Mouse (Mus musculus) embryo, embryonic 9.5 days (tissue): ENCODE data around the gene Myo10.
A peak's percentile ranks its signal among the peaks of the same experiment; 100 is the strongest.

Experiments used
- DNase-seq: peaks from one replicate; pipeline ENCODE4 v3.0.0-alpha.2; 2017; ENCODE audit errors: extremely low spot score

Myo10 gene

DNA sequence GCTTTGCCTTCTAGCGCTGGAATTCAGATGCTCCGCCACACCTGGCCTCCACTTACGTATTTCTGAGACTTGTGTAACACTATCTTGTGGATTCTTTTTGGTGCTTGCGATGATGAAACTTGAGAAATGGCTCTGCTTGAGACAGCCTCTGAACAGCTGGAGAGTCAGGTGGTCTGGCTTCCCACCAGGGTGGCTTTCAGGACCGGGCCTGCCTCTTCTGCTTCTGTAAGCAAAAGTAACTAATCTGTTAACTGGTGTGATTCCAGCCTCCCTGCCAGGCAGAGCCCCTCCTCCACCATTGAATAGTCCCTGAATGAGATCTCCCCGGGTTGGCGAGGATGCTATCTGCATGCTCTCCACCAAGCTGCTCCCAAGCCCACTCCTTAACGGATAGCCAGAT is 140.0 kb downstream of the Myo10 start:
- DNase-seq: no peak

DNA sequence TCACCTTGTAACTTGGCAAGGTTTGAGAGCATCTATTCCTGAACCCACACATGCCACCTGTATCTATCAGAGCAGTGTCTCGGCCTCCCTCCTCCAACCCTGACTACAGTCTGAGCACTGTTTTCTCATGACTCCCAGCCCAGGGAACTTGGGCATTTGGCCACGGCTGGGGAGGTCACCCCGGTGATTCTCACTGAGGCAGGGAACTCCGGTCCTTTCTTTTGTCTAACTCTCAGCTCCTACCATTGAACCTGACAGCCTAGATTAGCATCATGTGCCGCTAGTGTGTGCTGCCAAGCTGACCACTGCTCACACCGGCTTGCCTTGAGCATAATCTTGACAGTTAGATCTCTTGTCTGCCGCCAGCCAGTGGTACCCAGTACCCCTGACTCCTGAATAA is 140.8 kb downstream of the Myo10 start:
- DNase-seq: no peak

DNA sequence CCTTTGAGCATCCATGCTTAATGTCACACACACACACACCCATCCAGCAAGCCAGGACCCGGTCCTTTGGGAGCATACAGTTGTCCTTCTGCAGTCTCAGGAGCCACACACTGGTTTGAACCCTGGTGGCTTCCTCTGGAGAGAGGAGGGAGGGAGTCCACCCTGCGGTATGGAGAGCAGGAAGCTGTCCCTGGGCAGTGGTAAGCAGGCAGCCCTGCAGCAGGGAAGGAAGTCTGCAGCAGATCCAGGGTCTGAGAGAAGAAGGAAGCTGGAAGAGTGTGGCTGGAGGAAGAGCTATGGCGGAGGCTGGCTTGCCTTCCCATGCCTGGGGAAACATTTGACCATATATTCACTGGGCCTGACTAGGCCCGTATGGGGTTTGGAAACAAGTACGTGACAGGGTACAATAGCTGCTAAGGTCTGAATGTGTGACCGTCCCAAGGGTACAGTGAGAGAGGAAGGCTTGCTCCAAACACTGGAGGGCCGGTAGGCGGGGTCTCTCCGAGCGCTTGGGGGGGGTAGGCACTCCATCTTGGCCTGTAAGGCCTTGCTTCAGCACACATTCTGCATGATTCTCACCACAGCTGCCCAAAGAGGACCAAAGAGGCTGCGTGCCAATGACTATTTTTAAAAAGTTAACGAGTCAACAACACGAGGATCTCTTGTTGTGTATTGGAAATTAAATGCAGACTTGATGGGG is 142.5 kb downstream of the Myo10 start:
- DNase-seq: no peak

DNA sequence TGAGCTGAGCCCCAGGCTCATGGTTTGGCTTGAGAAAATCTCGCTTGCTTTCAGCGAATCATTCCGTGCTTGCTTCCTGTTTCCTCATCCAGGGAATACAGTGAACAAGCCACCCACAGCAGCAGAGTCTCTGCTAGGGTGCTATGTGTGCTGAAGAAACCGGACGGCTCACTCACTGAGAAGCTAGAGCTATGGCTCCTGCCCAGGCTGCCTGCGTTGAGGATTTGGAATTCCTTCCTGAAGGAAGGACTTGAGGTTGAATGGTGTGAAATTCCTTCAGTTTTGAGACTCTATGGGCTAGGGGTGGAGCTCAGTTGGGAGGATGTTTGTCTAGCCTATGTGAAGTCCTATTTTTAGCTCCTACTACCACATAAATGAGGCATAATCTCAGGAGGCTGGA is 145.5 kb downstream of the Myo10 start:
- no peak for DNase-seq

DNA sequence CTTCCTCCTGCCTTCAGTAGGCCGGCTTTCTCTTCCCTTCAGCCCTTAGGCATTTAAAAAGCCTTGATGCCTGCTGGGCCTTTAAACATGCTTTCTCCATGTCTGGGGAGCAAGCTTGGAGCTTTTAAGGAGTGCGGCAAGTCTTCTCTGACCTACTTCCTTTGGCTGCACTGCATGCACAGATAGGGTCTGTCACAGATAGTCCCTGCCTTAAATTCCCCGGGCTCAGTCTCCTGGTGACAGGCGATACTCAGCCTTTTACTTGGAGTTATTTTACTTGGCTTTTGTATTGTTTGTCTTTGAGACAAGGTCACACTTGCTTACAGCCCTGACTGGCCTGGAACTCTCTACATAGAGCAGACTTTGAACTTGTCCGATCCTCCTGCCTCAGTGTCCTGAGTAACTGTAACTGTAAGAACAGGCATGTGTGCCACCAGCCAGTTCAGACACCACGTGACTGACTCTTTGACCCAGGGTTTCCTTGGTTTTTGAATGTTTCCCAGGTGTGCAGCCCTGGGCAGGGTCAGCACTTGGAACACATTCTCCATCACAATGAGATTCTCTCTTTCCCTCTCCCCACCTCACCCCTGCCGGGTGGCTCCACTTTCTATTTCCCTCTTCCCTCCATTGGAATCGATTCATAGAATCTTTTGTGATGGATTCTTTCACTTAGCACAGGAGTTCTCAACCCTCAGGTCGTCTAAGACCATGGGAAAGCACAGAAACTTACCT is 147.4 kb downstream of the Myo10 start:
- no peak for DNase-seq

DNA sequence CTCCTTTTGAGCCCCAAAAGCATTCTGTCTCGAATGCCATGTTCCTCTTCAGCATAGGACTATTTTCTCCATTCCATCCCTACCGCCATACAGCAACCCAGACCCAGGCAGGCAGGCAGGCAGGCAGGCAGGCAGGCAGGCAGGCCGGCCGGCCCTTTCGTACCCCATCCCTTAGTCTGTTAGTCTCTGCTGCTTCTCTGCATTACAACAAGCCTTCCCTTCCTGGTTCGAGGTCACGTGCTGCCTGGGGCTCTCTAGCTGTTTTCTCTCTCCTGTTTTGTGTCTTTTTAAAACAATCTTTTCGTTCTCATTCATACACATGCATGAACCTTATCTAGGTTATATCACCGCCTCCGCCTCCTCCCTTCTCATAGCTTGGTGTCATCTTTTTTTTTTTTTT is 149.5 kb downstream of the Myo10 start:
- DNase-seq: no peak

DNA sequence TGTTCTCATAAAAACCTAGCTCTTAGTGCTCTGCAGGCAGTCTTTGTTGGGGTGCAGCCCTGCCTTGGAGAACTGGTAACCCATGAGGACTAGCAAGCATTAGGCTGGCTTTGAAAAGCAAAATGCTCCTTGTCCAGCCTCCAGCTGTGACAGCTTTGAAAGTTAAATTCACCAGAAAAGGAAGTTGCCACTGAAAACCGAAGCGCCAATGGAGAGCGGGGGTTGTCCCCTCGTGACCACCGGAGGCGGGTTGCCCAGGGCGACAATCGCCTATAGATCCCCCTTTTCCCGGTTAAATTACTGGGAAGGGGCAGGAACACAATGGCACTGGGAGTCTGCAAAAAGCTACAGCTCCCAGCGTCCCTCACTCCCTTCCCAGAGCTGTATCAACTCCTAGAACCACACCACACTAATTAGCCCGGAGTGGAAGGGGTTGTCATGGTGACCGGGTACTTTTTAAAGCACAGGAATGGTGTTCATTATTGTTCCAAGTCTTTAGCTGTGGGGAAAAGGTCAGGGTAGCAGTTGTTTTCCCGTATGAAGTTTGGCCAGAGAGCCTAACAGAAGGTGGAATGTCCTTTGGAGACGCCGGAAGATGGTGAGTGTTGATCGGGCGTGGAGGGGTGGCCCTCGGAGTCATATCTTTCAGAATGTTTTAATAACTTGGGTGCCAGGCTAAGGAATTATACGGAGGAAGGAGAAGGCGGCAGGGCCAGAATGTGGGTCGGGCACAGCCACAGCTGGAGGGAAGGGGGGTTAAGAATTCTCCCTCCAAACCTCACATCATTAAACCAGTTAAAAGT is 151.6 kb downstream of the Myo10 start:
- peak; percentile 88 for DNase-seq

DNA sequence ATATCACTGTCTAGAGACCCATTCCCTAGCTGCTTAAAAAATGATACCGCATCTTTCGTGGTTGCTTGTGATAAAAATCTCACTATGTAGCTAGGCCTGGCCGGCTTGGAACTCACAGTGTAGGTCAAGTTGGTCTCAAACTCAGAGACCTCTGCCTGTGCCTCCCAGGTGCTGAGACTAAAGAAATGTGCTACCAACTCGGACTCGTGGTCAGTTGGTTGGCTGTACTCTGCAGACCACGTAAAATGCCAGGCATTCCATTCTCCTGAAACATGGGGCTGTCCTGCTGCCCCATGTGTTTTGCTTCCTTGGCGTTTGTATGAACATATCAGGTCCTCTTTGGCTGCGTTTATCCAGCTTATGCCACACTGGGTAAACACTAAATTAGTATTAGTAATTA is 156.6 kb downstream of the Myo10 start:
- DNase-seq: no peak

DNA sequence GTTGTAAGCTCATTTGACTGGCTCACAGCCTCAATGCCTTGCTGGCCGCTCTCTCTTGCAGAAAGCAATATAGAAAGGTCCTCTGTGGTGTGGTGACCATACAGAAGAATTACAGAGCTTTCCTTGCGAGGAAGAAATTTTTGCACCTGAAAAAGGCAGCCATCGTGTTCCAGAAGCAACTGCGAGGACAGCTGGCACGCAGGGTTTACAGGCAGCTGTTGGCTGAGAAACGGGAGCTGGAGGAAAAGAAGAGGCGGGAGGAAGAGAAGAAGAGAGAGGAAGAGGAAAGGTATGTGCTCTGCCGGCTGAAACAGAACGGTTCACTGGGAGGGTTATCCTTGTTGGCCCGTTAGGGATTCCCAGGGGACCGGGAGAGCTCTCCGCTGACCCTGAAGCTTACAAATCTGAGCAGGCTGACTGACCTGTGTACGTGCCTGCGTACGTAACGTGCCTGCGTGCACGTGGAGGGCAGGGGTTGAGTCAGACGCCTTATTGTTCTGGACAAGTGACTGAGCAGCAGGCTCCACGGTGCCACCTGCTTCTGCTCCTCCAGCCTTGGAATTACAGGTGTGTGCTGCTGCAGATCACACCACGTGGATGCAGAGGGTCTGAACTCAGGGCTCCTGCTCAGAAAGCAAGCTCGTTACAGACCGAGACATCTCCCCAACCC is 157.3 kb downstream of the Myo10 start:
- DNase-seq: no peak

DNA sequence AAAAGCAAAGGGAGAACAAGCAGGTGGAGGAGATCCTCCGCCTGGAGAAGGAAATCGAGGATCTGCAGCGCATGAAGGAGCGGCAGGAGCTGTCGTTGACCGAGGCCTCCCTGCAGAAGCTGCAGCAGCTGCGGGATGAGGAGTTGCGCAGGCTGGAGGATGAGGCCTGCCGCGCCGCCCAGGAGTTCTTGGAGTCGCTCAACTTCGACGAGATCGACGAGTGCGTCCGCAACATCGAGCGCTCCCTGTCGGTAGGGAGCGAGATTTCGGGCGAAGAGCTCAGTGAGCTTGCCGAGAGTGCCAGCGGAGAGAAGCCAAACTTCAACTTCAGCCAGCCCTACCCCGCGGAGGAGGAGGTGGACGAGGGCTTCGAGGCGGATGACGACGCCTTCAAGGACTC is 158.7 kb downstream of the Myo10 start:
- no peak for DNase-seq

DNA sequence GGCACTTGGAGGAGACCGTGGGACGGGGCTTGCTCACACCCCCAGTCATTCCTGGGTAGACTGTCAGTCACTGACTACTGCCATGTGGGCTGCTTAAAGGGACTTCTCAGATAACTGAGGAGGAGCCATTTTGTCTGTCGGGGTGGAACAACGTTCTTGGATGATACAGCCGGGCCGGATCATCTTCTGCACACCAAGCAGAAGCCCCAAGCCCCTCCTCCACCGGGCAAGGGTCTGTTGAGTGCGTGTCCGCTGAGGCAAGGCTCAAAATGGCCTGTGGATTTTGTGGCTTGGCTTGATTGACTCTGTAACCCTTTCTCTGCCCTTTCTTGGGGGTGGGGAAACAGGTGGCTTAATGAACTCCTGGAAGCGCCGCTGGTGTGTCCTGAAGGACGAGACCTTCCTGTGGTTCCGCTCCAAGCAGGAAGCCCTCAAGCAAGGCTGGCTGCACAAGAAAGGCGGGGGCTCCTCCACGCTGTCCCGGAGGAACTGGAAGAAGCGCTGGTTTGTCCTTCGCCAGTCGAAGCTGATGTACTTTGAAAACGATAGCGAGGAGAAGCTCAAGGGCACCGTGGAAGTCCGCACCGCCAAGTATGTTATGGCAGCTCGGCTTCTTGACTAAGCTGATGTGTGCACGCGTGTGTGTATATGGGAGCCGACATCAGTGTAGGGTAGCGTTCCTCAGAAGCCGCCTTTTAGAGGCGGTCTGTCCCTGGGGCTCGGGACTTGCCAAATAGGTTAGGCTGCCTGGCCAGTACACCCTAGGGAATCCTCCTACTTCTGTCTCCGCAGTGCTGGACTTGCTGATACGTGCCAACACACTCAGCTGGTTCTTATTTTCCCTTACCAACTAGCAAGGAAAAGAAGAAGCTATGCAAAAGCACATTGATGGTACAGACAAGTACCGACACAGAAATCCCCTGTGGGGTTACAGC is 163.4 kb downstream of the Myo10 start:
- DNase-seq: no peak

DNA sequence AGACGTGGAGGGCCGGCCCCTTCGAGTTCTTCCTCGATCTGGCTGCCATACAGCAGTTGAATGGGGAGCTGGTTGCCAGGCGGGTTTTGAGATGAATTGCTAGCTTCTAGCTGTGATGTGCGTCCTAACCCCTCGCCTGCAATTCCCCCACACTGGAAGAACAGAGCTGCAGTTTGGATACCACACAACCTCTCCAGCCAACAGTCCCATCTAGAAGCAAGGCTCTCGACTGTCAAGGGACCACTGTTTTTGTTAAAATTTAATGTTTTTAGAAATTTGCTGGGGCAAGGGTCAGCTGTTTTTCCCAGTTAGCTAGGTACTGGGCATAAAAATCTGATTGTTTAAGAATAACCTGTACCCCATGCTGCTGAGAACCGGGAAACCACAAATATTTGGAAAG is 165.1 kb downstream of the Myo10 start:
- DNase-seq: no peak

DNA sequence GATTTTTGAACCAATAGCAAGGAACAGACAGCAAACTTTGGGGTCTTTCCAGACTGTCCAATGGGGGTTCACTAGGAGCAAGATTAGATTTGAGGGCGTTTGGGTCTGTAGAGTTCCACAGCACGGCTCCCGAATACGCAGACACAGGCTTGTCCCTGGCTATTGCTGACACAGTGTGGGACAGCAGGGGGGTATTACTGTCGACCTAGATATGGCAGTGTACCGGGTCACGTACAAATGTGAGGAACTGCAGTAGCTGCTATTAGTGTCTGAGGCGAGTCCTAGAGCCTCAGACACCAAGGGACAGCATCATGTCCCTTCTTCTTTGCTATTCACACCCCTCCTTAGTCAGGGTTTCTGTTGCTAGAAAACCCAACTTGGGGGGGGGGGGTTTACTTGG is 165.6 kb downstream of the Myo10 start:
- no peak for DNase-seq

DNA sequence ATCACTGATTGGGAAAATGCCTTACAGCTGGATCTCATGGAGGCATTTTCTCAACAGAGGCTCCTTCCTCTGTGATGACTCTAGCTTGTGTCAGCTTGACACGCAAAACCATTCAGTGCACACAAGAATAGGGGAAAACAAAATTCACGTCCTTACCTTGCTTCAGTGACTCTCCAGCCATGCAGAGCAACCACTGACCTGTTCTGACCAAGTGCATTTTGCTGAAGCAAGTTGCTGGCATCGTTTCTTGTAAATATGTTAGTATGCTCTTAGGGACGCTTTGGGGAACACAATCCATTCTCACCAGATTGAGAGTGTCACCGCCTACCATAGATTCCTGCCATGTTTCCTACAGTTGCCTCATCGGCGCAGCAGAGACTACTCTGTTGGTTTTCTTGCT is 166.2 kb downstream of the Myo10 start:
- DNase-seq: no peak

DNA sequence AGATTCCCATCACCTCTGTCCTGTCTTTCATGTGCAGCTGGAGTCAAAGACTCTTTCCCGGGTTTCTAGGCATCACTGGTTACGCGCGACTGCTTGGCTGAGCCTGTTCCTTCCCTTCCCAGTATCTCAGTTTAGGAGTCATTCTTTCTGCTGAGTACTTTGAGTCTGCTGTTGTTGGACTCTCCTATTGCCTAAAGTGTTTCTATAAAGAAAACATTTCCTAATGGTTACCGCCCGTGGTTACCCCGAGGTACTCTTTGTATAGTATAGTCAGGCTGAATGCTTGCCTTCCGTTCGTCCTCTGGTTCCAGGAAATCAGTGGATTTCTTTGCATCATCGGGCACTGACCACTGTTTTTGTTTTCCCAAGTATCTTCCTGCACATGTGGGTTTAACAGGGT is 166.9 kb downstream of the Myo10 start:
- no peak for DNase-seq

DNA sequence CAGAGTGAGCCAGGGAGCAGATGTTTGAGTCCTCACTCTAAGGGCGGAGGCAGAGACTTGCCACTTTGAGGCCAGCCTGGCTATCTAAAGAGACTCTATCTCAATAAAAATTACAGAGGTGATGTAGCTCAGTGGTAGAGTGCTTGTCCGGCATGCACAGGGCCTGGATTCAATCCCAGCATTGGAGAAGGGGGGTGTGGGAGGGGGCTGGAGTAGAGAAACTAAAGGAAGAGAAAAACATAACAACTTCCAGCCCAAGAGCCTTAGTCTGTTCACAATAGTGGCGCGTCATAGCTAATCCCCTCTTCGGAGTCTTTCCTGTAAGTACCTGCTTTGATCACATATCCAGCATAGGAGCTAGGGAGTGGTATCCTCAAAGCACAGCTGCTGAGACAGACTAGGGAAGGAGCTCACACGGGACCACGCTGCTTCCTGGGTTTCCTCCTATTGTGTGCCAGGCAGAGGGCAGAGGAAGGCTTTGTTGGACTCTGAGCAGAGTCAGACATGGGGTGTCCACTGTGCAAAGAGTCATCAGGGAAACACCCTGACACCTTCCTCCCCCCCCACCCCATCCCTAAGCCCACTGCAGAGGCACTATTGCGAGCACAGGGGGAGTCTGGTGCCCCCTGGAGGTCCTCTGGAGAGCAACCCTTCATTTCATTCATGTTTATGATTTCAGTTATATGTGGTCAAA is 169.5 kb downstream of the Myo10 start:
- DNase-seq: peak; percentile 24

DNA sequence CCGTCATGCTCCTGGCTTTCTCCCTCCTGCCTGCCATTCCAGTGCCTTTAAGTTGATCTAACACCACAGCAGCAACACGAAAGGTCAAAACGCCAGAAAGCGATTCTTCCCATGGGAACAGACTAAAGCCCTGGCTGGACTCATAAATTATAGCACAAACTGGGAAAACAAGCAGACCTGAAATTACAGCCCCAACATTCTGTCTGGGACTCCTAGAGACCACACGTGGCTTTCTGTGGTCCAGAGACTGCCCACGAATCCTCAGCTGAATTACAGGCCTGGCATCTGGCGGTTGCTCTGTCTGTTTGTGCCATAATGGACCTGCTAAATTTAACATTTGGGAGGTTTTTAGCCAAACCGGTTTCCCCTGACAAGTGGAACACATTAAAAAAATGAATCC is 171.8 kb downstream of the Myo10 start:
- no peak for DNase-seq

DNA sequence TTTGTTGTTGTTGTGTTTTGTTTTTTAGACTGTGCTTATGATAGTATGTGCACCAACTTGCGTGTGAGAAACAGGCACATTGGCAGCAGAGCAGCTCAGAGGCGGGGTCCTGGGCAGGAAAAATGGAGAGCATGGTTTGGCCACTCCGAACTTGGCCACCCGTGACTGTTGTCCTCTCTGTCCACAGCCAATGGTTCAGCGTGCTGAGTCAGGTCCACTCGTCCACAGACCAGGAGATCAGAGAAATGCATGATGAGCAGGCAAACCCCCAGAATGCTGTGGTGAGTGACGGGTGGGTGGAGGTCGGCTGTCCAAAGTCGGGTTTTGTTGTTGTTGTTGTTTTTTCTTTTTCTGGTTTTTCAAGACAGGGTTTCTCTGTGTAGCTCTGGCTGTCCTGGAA is 173.2 kb downstream of the Myo10 start:
- DNase-seq: no peak

DNA sequence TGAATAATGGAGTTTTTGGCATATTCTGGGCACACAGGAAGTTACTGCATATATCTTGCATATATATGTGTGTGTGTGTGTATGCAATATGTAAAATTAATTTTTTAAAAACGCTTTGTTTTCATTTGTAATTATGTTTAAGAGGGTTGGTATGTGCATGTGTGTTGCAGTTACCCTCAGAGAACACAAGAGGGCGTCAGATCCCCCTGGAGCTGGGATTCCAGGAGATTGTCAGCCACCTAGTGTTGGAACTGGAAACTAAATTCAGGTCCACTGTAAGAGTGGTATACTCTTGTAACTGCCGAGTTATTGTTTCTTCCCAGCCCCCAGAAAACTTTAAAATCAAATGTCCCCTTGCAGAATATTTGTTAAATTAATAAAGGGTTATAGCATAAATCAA is 174.0 kb downstream of the Myo10 start:
- peak; percentile 27 for DNase-seq

DNA sequence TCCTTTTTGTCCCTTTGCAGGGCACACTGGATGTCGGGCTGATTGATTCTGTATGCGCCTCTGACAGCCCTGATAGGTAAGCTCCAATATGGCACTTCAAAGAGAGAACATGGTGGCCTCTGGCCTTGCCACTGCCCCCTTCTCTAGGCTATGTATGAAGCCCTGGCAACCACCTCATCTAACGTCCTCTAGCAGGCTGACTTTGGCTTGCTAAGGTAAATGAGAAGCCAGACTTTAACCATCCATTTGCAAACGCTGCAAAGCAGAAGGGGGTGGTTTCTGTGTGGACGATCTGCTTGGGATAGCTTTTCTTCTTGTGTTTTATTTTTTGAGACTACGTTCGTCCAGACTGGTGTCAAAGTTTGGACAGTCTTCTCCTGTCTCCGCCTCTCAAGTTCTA is 174.9 kb downstream of the Myo10 start:
- no peak for DNase-seq

DNA sequence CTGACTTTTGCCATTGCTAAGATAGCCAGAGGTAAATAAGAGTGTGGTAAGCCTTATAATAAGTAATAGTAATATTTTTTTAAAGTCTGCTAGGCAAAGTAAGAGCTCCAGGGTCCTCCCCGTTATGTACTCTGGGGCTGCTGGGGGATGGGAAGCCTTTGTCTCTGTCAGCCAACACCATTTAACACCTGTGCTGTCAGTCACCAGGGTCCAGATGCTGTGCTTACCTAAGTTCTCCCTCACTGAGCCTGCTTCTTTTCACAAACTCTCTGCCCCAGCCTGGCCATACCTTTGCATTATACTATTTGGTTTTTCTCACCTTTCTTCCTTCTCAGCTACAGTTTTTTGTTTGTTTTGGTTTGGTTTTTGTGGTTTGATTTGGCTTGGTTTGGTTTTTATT is 175.6 kb downstream of the Myo10 start:
- no peak for DNase-seq
